Mouse (Mus musculus) bone marrow, adult 2 months (tissue): ENCODE measurements at regions not wholly inside any gene's neighbourhood (a gene's known extent, or its start where the extent isn't known, plus 50 kb on each side); places are given as distances from the start of the nearest gene placed in this dataset.

Experiments
- CTCF ChIP-seq: fragments of 200-500 bp; IDR thresholded peaks from 2 replicates; pipeline ENCODE4 v1.5.1; 2011; ENCODE audit warnings: low read length, control low read depth; ENCODE audit not compliant: control insufficient read depth, insufficient read depth
- POLR2A ChIP-seq: fragments of 200-500 bp; IDR thresholded peaks from 2 replicates; pipeline ENCODE4 v1.6.1; 2011; ENCODE audit warnings: low read depth, mild to moderate bottlenecking, control low read depth, low read length, borderline replicate concordance; ENCODE audit not compliant: control insufficient read depth

GRCm38 (mm10) chr11:24758130-24758529 is 680.3 kb downstream of the Bcl11a start:
- TF ChIP-seq CTCF, result no peak
- no peak for TF ChIP-seq POLR2A
